Mouse (Mus musculus) bone marrow macrophage, adult 2 months (primary cell): ENCODE data around the gene Olfr1354. TPM values are rescaled to one million over a fixed set of nuclear protein-coding genes. Genes with fewer than 3 reads are reported as not detected.
"Not testable (repeated sequence)": the region's sequence is repeated elsewhere in the genome, so short reads cannot be mapped to it uniquely, and the experiment has no call there.

ENCODE experiments used
- H3K27ac ChIP-seq: 2 replicates; pipeline ENCODE4 v1.5.1; 2012; ENCODE audit warnings: low read depth, low read length; ENCODE audit not compliant: insufficient read depth
- H3K4me1 ChIP-seq: 2 replicates; pipeline ENCODE4 v1.6.1; 2012; ENCODE audit warnings: low read length; ENCODE audit not compliant: control insufficient read depth, insufficient read depth
- H3K4me3 ChIP-seq: 2 replicates; pipeline ENCODE4 v1.5.1; 2012; ENCODE audit warnings: mild to moderate bottlenecking, low read length, moderate library complexity; ENCODE audit not compliant: insufficient read depth
- CTCF ChIP-seq: IDR thresholded peaks from 2 replicates; pipeline ENCODE4 v1.5.1; 2012; ENCODE audit warnings: low read depth, mild to moderate bottlenecking, low read length, moderate library complexity
- POLR2A ChIP-seq: IDR thresholded peaks from 2 replicates; pipeline ENCODE4 v1.6.1; 2012; ENCODE audit warnings: mild to moderate bottlenecking, low read depth, low read length, borderline replicate concordance
- polyA plus RNA-seq: library from polyadenylated mRNA; stranded (reverse); fragments of >200 nt; gene quantifications from 2 replicates; pipeline ENCODE4 v1.2.4, GENCODE M21; 2012; ENCODE audit not compliant: missing spikeins, insufficient read depth, insufficient read length

The Olfr1354 gene
- not detected in 2 replicates for polyA plus RNA-seq

DNA sequence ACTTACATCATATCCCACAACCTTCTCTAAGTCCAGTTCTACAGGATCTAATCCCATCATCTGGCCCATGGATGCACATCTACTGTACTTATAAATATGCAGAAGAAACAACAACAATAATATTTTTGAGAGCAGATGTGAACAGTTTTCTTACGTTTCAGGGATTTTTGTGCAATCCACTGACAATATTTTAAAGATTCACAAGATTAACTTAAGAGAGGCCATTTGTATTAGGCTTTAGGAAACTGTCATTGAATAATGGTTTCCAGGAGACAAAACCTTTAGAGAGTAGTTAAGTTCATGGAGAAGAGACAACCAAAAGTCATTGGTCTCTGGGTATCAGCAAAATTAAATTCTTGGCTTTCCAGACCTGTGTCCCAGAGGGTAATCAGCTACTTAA, at the start of gene Olfr1354:
Olfr1354 (plus strand) TSS at position 301 of the 400 bp plus-strand sequence.
- not testable (repeated sequence) for H3K4me1 ChIP-seq, H3K4me3 ChIP-seq, H3K27ac ChIP-seq

DNA sequence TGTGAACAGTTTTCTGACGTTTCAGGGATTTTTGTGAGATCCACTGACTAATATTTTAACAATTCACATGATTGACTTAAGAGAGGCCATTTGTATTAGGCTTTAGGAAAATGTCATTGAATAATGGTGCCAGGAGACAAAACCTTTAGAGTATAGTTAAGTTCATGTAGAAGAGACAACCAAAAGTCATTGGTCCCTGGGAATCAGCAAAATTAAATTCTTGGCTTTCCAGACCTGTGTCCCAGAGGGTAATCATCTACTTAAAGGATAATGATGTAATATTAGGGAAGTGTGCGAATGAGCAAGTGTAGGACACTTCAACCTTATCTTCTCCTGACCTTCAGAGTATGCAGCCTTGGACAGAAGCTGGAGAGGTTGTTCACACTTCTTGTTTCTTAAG, 37.7 kb upstream of the Olfr1354 start, which contains the start of gene Olfr1355:
Olfr1355 (plus strand) TSS at position 301 of the 400 bp plus-strand sequence.
- Histone ChIP-seq H3K4me1 (no peaks in the 10 kb centered on the region), H3K4me3 (no peak within 1 kb of the TSS), H3K27ac (no peak within 1 kb of the TSS)
- no peak for TF ChIP-seq CTCF
- no peak for TF ChIP-seq POLR2A

DNA sequence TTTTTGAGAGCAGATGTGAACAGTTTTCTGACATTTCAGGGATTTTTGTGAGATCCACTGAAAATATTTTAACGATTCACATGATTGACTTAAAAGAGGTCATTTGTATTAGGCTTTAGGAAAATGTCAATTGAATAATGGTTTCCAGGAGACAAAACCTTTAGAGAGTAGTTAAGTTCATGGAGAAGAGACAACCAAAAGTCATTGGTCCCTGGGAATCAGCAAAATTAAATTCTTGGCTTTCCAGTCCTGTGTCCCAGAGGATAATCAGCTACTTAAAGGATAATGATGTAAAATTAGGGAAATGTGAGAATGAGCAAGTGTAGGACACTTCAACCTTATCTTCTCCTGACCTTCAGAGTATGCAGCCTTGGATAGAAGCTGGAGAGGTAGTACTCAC, 37.4 kb downstream of the Olfr1354 start, which contains the start of gene Olfr8:
Olfr8 (plus strand) TSS at position 301 of the 400 bp plus-strand sequence.
- H3K4me3 ChIP-seq, H3K27ac ChIP-seq: not testable (repeated sequence)

DNA sequence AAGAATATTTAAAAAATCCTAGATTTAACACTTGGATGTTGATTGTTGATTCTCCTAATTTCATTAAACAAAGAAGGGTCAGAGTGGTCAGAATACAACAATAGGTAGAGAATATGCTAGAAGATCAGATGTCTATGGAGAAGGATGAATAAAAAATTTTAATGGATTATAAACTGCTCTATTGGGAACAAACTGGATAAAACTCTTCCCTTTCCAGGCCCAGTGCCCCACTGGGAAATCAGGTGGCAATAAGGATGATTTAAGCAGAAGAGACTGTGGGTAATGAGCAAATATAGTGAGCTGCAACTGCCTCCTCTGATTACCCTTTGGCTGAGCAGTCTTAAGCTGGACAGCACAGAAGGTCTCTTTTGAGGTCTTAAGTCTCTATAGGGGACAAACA, 50.0 kb downstream of the Olfr1354 start, which contains the start of gene Olfr1353:
Olfr1353 (plus strand) TSS at position 301 of the 400 bp plus-strand sequence.
- not testable (repeated sequence) for H3K27ac ChIP-seq, H3K4me3 ChIP-seq, H3K4me1 ChIP-seq

More for the DNA sequence above, 37.4 kb downstream of the Olfr1354 start, which contains the start of gene Olfr8:
- H3K4me1 ChIP-seq: not testable (repeated sequence)

Other genes starting within 250 kb of the Olfr1354 start
- not detected in 2 replicates for gene Casp14, start 194.9 kb upstream of the Olfr1354 start, polyA plus RNA-seq
- gene Ccdc105, start 160.1 kb upstream of the Olfr1354 start, polyA plus RNA-seq: not detected in 2 replicates
- gene Slc1a6, start 132.7 kb upstream of the Olfr1354 start, polyA plus RNA-seq: not detected in 2 replicates
- not detected in 2 replicates for gene Olfr1356, start 61.0 kb upstream of the Olfr1354 start, polyA plus RNA-seq
- not detected in 2 replicates for gene Olfr1355, start 37.6 kb upstream of the Olfr1354 start, polyA plus RNA-seq
- not detected in 2 replicates for gene Olfr8, start 37.5 kb downstream of the Olfr1354 start, polyA plus RNA-seq
- not detected in 2 replicates for gene Olfr1353, start 50.1 kb downstream of the Olfr1354 start, polyA plus RNA-seq
- not detected in 2 replicates for gene Olfr1352, start 67.9 kb downstream of the Olfr1354 start, polyA plus RNA-seq
- gene Olfr1351, start 99.3 kb downstream of the Olfr1354 start, polyA plus RNA-seq: 0.29 TPM in 1 of 2 replicates, not detected in the other
- not detected in 2 replicates for gene Olfr57, start 115.6 kb downstream of the Olfr1354 start, polyA plus RNA-seq
- 7.9 and 9.7 TPM in 2 replicates for gene 2610008E11Rik, start 184.4 kb downstream of the Olfr1354 start, polyA plus RNA-seq
- not detected in 2 replicates for gene Vmn2r80, start 235.6 kb downstream of the Olfr1354 start, polyA plus RNA-seq